Mouse (Mus musculus): ENCODE measurements around the gene Cpa2. TPM values are rescaled to one million over a fixed set of nuclear protein-coding genes. Genes with fewer than 3 reads are reported as not detected.

The Cpa2 gene
- total RNA-seq, 2 experiments from 2014 or later = 4.2 to 4.7 TPM

Other genes starting within 250 kb of the Cpa2 start
- 10 to 100 TPM; 80.7 to 86.4 TPM for gene Ube2h, start 237.0 kb upstream of the Cpa2 start, total RNA-seq (2021)
- gene Zc3hc1, start 150.6 kb upstream of the Cpa2 start, total RNA-seq (2021) = 10 to 100 TPM; 38.1 to 39.7 TPM
- gene Klhdc10, start 139.7 kb upstream of the Cpa2 start, total RNA-seq (2021) = 100 to 1,000 TPM; 154 to 156 TPM
- gene Tmem209, start 31.8 kb upstream of the Cpa2 start, total RNA-seq (2021) = 10 to 100 TPM; 17.7 to 19.7 TPM
- gene Ssmem1, start 31.7 kb upstream of the Cpa2 start, total RNA-seq (2021) = 1 to 10 TPM in 1 of 2 experiments, under 1 TPM in 1; 0.56 to 1.2 TPM
- under 1 TPM in 1 of 2 experiments, not detected in 1; 0.24 TPM for gene Cpa4, start 26.8 kb downstream of the Cpa2 start, total RNA-seq (2021)
- not detected for gene Cpa5, start 69.4 kb downstream of the Cpa2 start, total RNA-seq (2021)
- gene Cpa1, start 97.6 kb downstream of the Cpa2 start, total RNA-seq (2021) = not detected
- 10 to 100 TPM in 1 of 2 experiments, 1 to 10 TPM in 1; 7.4 to 10.9 TPM for gene Cep41, start 152.2 kb downstream of the Cpa2 start, total RNA-seq (2021)
- 100 to 1,000 TPM; 104 to 155 TPM for gene Mest, start 182.0 kb downstream of the Cpa2 start, total RNA-seq (2021)

Measured in left cerebral cortex, postnatal 4 days (tissue).